Mouse (Mus musculus): ENCODE data around the gene Sugt1.

Gene Sugt1

DNA sequence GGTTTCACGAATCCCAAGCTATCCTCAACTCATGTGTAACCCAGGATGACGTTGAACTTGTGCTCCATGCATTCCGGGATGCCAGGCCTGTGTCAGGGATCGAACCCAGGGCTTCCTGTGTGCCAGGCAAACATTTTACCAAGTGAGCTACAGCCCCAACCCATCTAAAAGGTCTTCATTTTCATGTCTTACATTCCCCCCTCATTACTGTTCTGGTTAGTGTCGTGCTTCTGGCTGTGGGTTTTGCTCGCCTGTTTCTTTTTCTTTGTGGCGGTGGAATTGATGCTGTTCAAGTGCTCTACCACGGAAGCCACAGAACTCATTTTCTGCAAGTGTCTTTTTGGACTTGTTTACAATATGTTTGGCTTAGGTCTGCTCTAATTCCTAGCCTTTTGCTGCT lies 3.4 kb downstream of the Sugt1 start:
- CTCF ChIA-PET: interaction anchor here in 1 of 4 experiments (1.2 kb wide), 1 partner anchor 77 kb away, joined by 4 read pairs; no protein-coding TSS in a partner anchor
- POLR2A ChIA-PET: interaction anchor here in 2 of 4 experiments (1.1 to 2.6 kb wide), 9 partner anchors 14 to 211 kb away, joined by 3 to 14 read pairs (median 5); partner anchors contain the start of gene Kbtbd7 (in 1 of the 2)

DNA sequence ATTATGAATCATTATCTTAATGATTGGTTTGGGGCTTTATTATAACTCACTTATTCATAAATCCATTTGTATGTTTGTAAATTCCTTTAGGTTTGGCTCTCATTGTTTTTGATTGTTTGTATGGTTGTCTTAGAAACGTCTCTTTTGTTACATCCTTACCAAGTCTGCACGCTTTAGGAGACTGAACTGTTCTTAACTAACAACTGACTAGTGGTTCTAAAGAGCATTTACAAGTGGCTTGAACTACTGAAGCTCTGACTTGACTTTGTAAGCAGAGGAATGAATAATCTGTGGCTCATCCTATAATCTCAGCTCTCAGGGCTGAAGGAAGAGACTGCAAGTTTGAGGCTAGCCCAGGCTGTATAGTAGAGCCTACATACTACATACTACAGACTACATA lies 4.1 kb downstream of the Sugt1 start:
- POLR2A ChIA-PET: interaction anchor here in 2 of 4 experiments (0.7 to 2.6 kb wide), 7 partner anchors 9 to 368 kb away, joined by 3 to 14 read pairs (median 4); no protein-coding TSS in a partner anchor
- CTCF ChIA-PET: interaction anchor here in 1 of 4 experiments (1.2 kb wide), 1 partner anchor 78 kb away, joined by 4 read pairs; no protein-coding TSS in a partner anchor

DNA sequence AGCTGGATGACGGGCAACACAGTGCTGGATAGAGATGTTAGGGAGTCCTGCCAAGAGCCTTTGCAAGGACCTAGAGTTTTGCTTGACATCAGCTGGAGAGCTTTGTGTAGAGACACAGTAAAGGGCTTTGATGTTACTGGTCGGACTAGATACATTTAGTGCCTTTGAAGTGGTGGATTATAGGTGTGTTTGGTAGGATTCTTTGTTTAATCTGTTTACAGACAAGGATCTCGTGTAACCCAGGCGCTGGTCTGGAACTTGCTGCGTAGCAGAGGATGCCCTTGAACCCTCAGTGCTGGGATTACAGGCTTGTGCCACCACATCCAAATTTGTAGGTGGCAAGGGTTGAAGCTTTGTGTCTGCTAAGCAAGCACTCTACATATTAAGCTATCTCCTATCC lies 6.6 kb downstream of the Sugt1 start:
- CTCF ChIA-PET: interaction anchor here in 1 of 4 experiments (0.5 to 0.6 kb wide), 2 partner anchors 23 to 41 kb away, joined by 3 to 5 read pairs; no protein-coding TSS in a partner anchor
- POLR2A ChIA-PET: interaction anchor here in 3 of 4 experiments (0.7 to 2.6 kb wide), 6 partner anchors 10 to 168 kb away, joined by 3 to 12 read pairs (median 5); partner anchors contain the start of gene Kbtbd7 (in 1 of the 3)

DNA sequence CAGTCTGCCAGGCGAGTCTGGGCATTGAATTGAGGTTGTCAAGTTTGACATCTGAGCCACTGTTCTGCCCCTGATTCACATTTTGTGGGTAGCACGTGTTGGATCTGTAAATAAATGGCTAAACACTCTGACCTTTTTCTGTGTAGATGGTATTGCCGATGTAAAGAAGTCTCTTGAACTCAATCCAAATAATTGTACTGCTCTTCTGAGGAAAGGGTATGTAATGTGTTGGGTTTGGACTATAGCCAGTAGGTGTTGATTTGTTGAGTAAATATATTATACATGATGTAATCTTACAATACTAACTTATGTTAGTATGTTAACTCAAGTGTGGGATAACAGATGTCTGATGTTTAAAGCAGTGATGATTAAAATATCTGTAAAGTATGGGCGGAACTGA lies 9.1 kb downstream of the Sugt1 start:
- ChIA-PET CTCF (no interaction called here), POLR2A (interaction anchor here in 2 of 4 experiments (1.0 to 2.8 kb wide), 2 partner anchors 9 kb away, joined by 4 to 13 read pairs; partner anchors contain the start of gene Sugt1 (in 2 of the 2))

DNA sequence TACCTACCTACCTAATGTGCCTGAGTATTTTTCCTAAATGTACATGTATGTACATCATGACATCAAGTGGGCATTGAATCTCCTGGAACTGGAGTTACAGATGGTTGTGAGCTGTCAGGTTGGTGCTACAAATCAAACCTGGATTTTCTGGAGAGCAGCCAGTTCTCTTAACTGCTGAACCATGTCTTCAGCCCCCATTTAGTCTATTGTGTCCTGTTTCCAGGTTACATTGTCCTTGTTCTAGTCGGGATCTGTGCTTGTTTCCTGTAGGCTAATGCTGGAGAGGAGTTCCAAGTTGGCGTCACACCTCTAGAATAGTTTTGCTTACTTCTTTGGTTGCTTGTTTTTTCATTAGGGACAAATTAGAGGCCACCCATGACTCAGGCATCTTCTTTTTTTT lies 18.4 kb downstream of the Sugt1 start:
- CTCF ChIA-PET: no interaction called here
- POLR2A ChIA-PET: interaction anchor here in 2 of 4 experiments (0.7 to 2.8 kb wide), 5 partner anchors 15 to 113 kb away, joined by 3 to 9 read pairs (median 7); partner anchors contain the start of gene Sugt1 (in 2 of the 2)

DNA sequence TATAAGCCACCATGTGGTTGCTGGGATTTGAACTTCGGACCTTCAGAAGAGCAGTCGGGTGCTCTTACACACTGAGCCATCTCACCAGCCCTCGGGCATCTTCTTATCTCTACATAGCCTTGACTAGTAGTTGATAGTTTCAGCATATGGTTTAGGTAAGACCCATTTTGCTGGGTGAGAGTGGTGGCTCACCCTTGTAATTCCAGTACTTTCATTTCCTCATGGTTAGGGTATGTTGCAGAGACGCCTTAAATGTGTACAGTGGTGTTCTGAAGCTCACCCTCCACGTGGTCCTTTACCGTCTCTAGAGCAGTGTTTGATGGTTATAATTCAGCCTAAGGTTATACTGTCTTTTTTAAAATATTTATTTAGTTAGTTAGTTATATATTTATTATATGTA lies 18.9 kb downstream of the Sugt1 start:
- ChIA-PET POLR2A (interaction anchor here in 2 of 4 experiments (0.7 to 1.7 kb wide), 5 partner anchors 16 to 113 kb away, joined by 3 to 7 read pairs (median 5); partner anchors contain the start of gene Sugt1 (in 1 of the 2)), CTCF (no interaction called here)

DNA sequence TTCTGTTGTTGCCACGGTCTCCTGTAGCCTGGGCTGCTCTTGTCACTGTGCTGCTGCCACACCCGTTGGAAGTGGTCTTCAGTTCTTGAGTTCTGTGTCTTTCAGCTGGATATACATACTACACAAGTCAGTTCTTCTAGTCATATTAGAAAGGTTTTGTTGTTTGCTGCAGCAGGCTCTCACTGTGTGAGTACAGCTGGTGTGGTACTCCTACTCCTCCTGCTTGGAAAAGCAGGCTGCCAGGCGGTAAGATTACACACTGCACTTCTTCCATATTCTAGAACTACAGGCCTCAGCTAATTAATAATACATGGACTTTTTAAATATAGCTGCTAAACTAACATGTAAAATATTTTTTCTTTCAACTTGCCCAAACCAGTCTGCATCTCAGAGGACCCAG lies 19.4 kb downstream of the Sugt1 start:
- POLR2A ChIA-PET: interaction anchor here in 2 of 4 experiments (0.9 to 2.1 kb wide), 6 partner anchors 11 to 23 kb away, joined by 3 to 8 read pairs (median 3); partner anchors contain the start of gene Sugt1 (in 2 of the 2)
- CTCF ChIA-PET: no interaction called here

DNA sequence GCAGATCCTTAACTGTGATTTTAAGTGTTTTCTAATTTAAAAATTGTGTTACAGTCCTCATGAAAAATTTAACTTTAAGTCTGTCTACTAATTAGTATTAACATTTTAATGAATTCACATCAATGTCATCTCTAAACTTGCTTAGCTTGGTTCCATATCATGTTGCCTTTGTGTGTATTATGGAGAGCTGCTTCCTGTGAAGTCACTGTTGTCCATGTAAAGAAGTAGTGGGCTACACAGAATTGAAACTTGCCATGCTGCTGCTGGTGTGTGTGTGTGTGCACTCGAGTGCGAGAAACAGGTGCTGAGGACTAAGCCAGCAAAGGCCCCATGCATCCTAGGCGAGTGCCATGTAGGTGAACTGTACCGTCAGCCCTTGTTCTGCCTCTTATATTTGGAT lies 19.9 kb downstream of the Sugt1 start:
- CTCF ChIA-PET: no interaction called here
- POLR2A ChIA-PET: interaction anchor here in 3 of 4 experiments (0.7 to 2.1 kb wide), 7 partner anchors 9 to 24 kb away, joined by 3 to 8 read pairs (median 3); partner anchors contain the start of gene Sugt1 (in 2 of the 3)

DNA sequence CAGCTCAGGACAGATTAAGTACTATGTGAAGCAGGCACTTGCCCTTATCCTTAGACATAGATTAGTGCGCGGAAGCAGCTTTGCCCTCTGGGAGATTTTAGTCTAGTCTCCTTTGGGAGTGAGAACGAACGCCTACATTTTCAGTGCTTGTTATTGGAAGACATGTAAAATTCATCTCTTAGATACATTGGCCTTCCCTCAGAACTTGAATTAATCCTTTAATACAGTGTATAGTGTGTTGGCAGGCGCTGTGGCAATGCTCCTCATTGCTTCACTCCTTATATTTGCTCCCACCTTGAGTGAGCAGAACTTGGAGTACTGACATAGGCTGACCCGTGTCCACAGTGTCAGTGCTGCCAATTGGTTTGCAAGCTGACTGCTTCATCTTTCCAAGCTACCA lies 20.8 kb downstream of the Sugt1 start:
- ChIA-PET CTCF (interaction anchor here in 2 of 4 experiments (0.6 to 1.0 kb wide), 4 partner anchors 9 to 608 kb away, joined by 3 to 5 read pairs (median 3); no protein-coding TSS in a partner anchor), POLR2A (interaction anchor here in 3 of 4 experiments (1.0 to 2.1 kb wide), 7 partner anchors 10 to 24 kb away, joined by 3 to 8 read pairs (median 4); partner anchors contain the start of gene Sugt1 (in 3 of the 3))

DNA sequence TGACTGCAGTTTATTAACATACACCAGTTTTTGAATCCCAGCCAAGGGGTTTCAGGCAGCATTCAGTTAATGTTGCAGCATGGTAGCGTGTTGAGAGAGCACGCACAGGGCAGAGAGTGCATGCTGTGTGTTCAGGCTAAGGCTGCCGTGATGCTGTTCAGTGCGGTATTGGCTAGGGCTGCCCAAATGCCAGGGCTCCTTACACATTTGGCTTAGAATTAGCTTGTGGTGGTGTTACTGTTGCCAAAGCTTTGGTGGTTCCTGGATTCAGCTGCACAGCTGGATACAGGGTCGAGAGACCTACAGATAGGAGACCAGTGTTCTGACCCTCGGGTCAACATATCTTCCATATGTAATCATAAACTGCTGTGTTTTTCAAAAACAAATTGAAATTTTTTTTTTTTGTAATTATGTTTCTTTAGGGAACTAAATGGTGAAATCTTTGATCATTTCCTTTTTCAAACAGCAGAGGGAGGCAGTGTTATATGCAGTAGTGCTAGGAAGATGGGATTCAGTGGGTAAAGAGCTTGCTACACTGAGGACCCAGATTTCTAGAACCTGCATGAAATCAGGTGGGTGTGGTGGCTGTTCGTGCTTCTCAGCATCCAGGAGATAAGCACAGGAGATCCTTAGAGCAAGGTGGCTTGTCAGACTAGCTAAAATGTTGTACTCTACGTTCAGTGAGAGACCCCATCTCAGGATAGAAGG lies 29.8 kb downstream of the Sugt1 start:
- CTCF ChIA-PET: interaction anchor here (0.5 to 1.5 kb wide), 14 partner anchors 9 to 884 kb away, joined by 3 to 6 read pairs (median 4); partner anchors contain the start of gene Sugt1 (in 1 of the 4)

DNA sequence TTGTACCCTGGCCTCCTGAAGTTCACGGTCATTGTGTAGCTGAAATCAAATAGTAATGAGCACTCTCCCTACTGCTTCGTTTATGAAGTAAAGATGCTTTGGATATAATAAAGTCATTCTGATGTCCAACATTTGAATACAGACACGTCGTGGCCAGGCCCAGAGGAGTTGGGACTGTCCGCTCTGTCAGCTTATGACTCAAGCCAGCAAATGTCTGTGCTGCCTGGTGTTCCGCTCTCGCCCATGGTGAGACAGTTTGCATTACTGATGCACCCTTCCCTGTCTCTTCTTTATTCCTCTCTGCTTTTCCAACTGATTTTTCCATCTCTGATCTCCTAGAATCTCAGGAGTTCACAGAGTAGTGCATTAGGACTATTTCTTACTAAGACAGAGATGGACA lies 32.3 kb downstream of the Sugt1 start:
- CTCF ChIA-PET: interaction anchor here in 1 of 4 experiments (0.6 kb wide), 1 partner anchor 152 kb away, joined by 3 read pairs; no protein-coding TSS in a partner anchor

More for the DNA sequence above, 29.8 kb downstream of the Sugt1 start:
- POLR2A ChIA-PET: interaction anchor here in 3 of 4 experiments (0.5 to 1.9 kb wide), 6 partner anchors 9 to 30 kb away, joined by 3 to 8 read pairs (median 4); partner anchors contain the start of gene Sugt1 (in 1 of the 3)

DNA sequence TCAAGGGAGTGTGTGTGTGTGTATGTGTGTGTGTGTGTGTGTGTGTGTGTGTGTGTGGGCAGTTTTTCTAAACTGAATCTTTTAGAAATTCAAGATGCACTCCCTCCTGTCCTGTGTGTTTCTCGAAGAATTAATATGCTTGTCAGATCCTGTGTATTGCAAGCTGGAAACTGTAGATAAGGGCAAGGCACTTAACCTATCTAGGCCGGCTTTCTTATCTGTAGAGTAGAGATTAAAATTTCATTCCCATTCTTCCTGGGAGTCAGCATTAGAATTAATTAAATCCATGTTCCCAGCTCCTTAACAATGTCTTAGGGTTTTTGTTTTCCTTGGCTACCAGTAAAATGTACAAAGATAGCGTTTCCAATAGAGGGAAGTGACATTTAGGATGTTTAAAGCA lies 33.7 kb downstream of the Sugt1 start:
- ChIA-PET POLR2A (interaction anchor here in 1 of 4 experiments (2.3 kb wide), 1 partner anchor 21 kb away, joined by 7 read pairs; no protein-coding TSS in a partner anchor), CTCF (no interaction called here)

More for the DNA sequence above, 32.3 kb downstream of the Sugt1 start:
- POLR2A ChIA-PET: interaction anchor here in 3 of 4 experiments (0.6 to 2.3 kb wide), 6 partner anchors 9 to 616 kb away, joined by 3 to 7 read pairs (median 3); partner anchors contain the start of gene Sugt1 (in 1 of the 3)

DNA sequence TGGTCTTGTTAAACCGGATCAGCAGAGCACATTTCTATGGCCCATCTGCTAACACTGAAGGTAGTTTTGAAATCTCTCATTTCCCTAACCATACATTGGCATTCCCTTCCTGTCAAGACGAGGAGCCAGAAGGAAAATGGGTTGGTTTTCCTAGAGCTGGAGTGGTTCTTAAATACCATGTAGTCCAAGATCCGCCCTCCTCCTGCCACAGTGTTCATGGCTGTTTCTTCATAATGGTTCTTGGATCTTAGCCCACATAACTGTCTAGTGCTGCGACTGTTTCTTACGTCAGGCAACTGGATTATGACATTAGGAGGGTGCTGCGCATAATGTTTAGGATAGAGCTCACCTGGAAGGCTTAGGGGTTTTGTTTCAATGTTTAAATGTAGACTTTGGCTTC lies 44.8 kb downstream of the Sugt1 start:
- CTCF ChIA-PET: no interaction called here
- POLR2A ChIA-PET: interaction anchor here in 1 of 4 experiments (2.3 kb wide), 1 partner anchor 45 kb away, joined by 5 read pairs; the partner anchor contains the start of gene Sugt1

DNA sequence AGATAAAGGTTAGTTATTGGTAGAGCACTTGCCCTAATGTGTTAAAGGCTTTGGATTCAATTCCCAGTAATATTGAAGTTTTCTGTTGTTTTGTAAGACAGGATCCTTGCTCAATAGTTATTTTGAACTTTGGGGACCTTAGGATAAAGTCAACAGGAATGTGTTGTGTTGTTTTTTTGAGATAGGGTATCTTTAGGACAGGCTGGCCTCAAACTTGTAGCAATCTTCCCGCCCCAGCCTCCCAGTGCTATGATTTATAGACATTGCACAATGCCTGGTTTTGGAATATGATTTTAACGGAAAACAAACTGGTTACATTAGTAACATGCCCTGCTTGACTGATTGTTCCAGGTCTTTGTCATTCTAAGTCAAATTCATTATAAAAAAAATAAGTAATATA lies 45.7 kb downstream of the Sugt1 start:
- POLR2A ChIA-PET: interaction anchor here in 1 of 4 experiments (2.3 kb wide), 1 partner anchor 46 kb away, joined by 5 read pairs; the partner anchor contains the start of gene Sugt1
- CTCF ChIA-PET: no interaction called here

DNA sequence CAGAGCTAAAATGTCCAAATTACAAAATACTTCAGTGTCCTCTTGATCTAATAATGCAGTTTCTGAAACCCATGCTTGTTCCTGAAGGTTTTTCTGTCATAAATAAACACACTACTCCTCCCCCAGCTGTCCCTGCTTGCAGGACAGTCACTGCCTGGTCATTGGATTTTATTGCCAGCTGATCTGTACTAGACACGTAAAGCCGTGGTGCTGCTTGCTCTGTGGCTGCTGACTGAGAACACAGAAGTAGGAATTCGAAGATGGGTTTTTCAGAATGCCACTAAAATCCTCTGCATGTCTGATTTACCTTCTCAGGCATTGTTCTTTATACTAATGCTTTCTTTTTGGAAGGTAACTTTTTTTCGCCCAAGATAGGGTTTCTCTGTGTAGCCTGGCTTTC lies 49.3 kb downstream of the Sugt1 start:
- CTCF ChIA-PET: interaction anchor here in 1 of 4 experiments (0.9 kb wide), 1 partner anchor 19 kb away, joined by 3 read pairs; no protein-coding TSS in a partner anchor
- POLR2A ChIA-PET: no interaction called here

DNA sequence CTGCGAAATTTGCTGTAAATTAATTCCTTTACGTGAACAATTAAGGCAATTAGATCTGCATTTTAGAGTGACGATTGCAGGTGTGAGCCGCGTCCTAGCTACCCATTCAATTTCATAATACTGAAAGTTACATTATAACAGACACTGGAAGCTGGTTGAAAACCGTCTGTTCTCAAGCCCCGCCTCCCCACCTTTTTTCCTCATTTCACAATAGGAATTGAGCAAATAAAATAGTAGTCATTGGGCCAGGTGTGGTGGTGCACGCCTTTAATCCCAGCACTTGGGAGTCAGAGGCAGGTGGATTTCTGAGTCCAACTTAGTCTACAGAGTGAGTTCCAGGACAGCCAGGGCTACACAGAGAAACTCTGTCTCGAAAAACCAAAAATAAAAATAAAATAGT lies 54.6 kb downstream of the Sugt1 start:
- POLR2A ChIA-PET: no interaction called here
- CTCF ChIA-PET: no interaction called here

DNA sequence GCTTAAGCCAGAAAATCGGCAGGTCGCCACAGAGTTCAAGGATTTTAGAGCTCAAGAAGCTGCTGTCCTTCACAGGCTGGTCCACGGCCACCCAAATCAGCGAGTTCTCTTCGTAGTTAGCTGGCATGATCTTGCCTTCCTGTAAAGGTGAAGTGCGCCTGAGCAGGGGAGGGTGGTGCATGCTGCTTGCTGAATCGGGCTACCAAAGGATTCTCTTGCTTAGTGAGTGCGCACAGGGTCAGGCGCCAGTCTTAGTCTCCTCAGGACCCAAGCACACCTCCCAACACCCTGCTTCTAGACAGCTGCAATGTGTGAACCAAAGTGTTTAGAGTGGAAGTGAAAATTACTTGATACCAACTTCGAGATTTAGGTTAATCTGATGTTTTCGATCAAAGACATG lies 57.9 kb downstream of the Sugt1 start:
- ChIA-PET CTCF (no interaction called here), POLR2A (interaction anchor here in 2 of 4 experiments (0.9 kb wide), 2 partner anchors 22 to 598 kb away, joined by 3 to 5 read pairs; no protein-coding TSS in a partner anchor)

DNA sequence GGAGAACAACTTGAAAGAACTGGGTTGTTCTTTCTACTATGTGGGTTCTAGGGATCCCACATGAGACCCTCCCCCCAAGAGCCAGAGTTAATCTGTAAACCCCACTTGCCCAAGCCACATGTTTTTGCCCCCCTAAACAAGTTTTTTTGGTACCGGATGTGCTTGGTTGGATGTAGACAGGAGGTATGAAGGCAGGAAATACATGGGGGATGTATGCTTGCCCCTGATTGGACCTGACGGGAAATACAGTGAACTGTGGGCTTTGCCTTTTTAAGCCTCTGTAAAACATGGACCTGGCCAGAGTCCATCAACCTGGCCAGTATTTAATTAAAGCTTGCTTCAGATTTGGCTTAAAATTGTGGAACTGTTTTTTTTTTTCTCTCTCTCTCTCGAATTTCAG lies 62.2 kb downstream of the Sugt1 start:
- ChIA-PET POLR2A (no interaction called here), CTCF (no interaction called here)

DNA sequence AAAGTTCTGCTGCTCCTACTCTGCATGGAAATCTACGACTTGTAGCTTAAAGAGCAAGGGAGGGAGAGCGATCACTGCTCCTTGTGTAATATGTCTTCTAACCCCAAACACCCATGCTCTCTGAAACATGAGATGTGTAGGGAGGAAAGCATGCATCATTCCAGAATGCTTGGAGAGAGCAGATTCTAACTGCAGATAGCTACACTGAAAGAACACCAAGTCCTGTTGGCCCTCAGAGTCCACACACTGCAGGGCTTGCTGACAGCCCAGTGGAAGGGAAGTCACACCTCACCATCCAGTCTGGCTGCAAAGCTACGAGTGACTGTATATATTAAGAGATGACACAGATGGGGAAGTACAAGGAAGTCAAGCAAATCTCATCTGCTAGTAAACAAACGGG lies 65.2 kb downstream of the Sugt1 start:
- POLR2A ChIA-PET: interaction anchor here in 1 of 4 experiments (0.5 kb wide), 1 partner anchor 680 kb away, joined by 3 read pairs; no protein-coding TSS in a partner anchor

More for the DNA sequence above, 65.2 kb downstream of the Sugt1 start:
- CTCF ChIA-PET: interaction anchor here in 1 of 4 experiments (0.6 kb wide), 1 partner anchor 36 kb away, joined by 4 read pairs; no protein-coding TSS in a partner anchor

All from embryonic stem cell, embryonic (primary cell).